Mouse (Mus musculus): ENCODE measurements at regions not wholly inside any gene's neighbourhood (a gene's known extent, or its start where the extent isn't known, plus 50 kb on each side); places are given as distances from the start of the nearest gene placed in this dataset.
A peak's percentile ranks its signal among the peaks of the same experiment; 100 is the strongest.

GRCm38 (mm10) chr12:13094111-13094851 lies 152.6 kb upstream of the Mycn start:
- no peak for DNase-seq

GRCm38 (mm10) chr12:13085951-13086350 lies 144.2 kb upstream of the Mycn start:
- DNase-seq: no peak

DNA sequence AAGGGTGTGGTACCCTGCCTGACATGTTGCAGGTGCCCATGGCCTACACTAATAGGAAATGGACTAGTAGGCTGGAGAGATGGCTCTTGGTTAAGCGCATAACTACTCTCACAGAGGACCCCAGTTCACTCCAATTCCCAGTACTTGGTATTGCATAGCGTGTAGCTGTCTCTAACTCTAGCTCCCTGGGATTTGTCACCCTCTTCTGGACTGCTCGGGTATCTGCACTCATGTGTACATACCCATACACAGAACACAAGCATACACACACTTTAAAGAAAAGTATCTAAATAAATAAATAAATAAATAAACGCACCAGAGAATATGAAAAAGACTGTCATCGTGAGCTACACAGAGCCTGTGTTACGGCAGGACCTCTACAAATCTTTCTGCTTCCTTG lies 143.8 kb upstream of the Mycn start:
- no peak for DNase-seq

DNA sequence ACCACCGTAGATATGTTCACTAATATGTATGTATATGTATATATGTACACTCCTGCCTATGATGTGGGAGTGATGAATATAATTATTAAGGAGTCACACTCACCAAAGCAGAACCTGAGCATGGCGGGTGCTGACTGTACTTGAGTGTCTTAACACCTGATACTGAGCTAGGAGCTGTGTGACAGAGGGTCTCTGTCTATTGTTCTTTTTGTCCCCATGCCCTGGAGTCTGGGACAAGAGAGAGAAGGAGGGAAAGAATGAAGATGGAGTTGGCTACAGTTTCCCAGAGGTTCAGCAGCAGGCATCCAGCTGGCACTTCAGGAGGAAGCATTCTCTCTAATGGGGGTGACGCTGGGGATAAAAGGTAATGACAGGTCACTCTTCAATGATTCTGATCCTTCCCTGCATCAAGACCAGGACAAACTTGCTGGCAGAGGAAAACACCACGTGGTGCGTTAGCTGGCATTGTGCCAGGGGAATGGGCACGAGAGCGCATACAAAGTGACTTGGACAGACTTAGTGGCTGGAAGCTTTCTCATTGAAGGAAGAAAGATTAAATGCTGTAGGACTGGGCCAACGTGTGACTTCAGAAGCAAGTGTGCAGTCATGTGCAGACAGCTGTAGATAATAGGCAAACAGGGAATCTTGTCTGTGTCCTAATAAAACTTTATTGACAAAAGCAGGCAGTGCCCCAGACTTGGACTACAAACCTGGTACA lies 141.8 kb upstream of the Mycn start:
- peak; percentile 11 to 37 for DNase-seq

GRCm38 (mm10) chr12:13080791-13081190 lies 139.1 kb upstream of the Mycn start:
- DNase-seq: no peak

GRCm38 (mm10) chr12:13079832-13080231 lies 138.1 kb upstream of the Mycn start:
- DNase-seq: no peak

DNA sequence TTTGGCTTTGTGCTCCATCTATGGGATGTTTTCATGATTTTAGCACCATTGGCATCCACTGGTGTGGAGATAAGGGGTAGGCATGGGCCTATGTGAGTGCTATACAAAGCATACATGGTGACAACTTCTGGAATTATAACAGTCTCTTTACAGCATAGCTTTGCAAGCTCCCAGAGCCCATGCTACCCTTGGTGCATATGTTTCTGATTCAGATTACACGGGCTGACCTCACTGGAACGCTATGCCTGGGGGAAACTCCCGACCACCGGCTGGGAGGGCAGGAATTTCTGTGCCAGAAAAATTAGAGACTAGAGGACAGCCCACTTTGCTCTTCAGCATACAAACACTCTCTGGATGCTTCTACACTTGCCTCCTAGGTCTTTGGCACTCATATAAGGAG lies 136.0 kb upstream of the Mycn start:
- no peak for DNase-seq

DNA sequence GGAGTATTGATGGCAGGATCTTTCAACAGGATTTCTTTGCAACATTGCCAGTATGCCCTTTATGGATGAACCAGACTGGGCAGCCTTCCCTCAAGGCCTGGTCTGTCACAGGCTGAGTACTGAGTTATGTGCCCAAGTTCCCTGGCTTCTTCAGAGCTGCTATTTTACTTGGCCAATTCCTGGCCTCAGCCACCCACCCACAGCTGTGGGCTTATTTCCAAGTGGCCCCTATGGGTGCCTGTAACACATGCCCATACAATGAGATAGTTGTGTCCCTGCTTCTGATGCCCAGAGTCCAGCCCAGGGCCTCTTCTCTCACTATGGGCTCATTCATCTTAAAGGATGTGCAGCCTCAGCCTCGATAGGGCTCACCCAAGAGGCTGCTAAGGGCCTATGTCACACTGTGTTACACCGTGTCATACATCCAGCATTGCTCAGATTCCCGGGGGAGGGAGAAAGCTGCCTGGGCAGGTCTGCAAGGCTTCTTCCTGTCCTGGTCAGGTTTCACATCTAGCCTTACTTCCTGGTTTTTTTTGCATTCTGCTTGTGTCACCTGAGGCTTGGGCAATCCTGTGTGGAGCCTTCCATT lies 135.1 kb upstream of the Mycn start:
- DNase-seq: no peak

DNA sequence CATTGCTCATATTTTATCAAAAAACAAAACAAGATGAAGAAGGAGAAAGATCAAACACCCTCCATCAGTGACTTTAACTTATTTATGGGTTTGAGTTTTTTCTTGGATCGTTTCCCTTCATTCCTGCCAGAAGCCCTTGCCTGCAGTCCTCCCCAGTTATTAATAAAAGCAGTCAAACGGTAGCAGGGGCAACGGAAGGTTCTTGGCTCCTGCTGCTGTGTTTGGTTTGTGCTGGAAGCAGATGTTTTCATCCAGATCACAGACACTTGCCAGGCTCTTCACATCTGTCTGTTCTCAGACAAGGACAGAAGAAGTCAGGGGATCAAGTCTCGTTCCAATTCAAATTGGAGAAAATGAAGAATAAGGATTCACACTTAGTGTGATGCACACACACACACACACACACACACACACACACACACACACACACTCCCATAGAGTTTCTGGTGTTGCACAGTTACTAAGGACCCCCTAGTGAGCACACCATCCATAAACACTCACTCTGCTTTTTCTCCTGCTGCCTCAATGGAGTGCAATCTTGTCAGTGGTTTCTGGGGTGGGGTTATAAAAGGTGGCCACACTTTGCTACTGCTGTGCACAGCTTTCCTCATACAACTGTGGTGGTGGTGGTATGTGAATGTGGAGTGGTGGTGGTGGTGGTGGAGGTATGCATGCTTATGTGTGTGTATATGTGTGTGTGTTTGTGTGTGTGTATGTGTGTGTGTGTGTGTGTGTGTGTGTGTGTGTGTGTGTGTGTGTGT lies 131.6 kb upstream of the Mycn start:
- DNase-seq: no peak

- no peak for DNase-seq
These were observed 125.6 kb upstream of the Mycn start for GRCm38 (mm10) chr12:13067295-13067694.

DNA sequence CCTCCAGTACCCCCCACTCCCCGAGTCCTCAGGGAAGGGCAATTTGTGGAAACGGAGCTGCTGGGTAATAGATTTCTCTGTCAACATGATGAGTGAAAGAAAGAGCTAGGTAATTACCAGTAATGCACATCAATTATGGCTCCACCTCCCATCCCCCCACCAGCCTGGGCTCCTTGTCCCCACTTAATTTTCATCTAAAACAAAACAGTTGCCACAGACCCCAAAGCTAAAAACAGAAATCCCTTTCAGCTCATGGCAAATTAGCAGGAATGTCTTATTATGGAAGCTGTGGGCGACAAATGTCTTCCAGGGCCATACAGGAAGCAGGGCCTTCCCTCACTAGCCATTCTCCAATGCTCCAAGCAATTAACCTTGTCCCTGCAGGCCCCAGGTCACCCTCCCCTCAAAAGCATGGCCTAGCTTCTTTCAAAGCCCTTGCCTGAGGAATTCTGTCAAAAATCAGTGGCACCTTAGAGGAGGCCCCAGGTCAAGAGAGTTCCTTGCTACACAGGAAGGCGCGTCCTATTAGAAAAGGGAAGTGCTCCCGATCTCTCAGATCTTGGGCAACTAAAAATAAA lies 125.0 kb upstream of the Mycn start:
- DNase-seq: no peak

GRCm38 (mm10) chr12:13059473-13059872 lies 117.8 kb upstream of the Mycn start:
- DNase-seq: no peak

DNA sequence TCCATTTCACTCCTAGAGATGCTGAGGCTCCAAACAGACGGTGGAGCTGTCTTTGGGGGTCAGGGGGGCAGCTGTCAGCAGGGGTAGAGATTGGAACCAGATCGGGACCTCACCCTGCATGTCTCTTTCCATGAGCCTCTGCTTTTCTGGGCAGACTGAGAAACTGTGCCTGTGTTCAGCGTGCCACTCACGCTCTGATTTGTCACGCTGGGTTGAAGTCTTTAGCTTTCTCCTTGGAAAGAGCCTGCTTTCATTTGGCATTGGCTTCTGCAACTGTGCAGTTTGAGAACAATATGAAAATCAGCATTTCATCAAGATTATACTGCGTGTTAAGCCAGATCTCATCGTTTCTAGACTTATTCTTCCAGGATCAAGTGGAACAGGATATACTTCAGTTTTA lies 114.5 kb upstream of the Mycn start:
- no peak for DNase-seq

- no peak for DNase-seq
These were observed 112.9 kb upstream of the Mycn start for GRCm38 (mm10) chr12:13054611-13055010.

DNA sequence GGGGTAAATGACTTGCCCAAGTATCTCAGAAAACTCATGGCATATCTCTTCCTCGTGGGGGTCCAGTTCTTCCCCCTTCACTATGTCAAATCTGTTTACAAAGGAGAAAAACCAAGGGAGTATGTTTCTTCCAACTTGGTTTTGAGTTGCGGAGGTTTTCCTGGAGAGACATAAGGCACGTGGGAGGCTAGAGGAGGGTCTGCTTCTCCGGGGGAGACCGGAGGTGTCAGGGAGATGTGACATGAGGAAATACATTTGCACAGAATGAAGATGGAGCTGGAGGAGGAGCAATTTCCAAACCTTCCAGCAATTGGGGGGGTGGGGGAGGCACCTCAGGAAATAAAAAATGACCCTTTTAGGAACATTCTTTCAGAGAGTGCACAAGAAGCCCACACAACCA lies 112.0 kb upstream of the Mycn start:
- no peak for DNase-seq

GRCm38 (mm10) chr12:13052845-13053623 lies 111.3 kb upstream of the Mycn start:
- DNase-seq: no peak

DNA sequence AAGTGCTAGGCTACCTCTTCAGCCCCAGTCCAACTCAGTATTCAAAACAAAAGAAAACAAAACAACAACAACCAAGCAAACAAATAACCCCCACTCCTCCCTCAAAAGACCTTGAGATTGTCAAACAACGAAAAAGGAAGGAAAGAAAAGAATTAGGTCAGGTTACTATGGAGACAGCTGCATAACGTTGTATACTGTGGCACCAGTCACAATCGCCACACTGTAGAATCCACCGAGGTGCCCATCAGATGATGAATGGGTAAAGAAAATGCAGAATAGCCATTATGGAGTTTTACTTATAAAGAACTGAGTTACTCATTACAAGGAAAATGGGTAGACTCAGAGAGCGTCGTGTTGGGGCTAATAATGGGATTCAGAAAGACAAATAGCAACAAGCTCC lies 110.5 kb upstream of the Mycn start:
- DNase-seq: no peak

- no peak for DNase-seq
These were observed 107.9 kb upstream of the Mycn start for GRCm38 (mm10) chr12:13049659-13050058.

GRCm38 (mm10) chr12:13048168-13048727 lies 106.5 kb upstream of the Mycn start:
- peak; percentile 24 to 54 for DNase-seq

- no peak for DNase-seq
These were observed 101.2 kb upstream of the Mycn start for GRCm38 (mm10) chr12:13042934-13043333.

GRCm38 (mm10) chr12:13035108-13035741 lies 93.5 kb upstream of the Mycn start:
- DNase-seq: no peak

All from lung, postnatal 4 days (tissue).